Mouse (Mus musculus) cerebellum, adult 11 months (tissue): ENCODE results near the gene Trim80.

Source experiments
- DNase-seq: peaks from one replicate; pipeline ENCODE4 v3.0.0; 2022

Trim80 gene

GRCm38 (mm10) chr11:115439906-115440595 is at the start of gene Trim80:
Gene Trim80, plus strand, starts transcription at chr11:115440545.
- no peak for DNase-seq

- no peak for DNase-seq
Measured at GRCm38 (mm10) chr11:115391358-115391757, 49.0 kb upstream of the Trim80 start.

DNA sequence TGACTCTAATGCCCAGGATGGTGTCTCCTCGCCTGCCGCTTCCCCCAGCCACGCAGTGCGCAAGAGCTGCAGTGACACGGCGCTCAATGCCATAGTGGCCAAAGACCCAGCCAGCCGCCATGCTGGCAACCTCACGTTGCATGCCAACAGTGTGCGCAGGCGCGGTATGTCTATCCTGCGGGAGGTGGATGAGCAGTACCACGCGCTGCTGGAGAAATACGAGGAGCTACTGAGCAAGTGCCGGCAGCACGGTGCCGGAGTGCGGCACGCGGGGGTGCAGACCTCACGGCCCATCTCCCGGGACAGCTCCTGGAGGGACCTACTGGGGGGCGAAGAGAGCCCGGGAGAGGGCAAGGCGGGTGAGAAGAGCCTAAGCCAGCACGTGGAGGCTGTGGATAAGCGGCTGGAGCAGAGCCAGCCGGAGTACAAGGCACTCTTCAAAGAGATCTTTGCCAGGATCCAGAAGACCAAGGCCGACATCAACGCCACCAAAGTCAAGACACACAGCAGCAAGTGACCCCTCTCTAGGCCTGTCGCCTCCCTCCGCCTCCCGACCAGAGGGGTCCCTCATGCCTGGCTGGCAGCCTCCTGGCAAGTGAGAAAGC is 46.5 kb upstream of the Trim80 start:
- DNase-seq: peak; percentile 77

- DNase-seq: no peak
Measured at GRCm38 (mm10) chr11:115398085-115398484, 42.3 kb upstream of the Trim80 start.

DNA sequence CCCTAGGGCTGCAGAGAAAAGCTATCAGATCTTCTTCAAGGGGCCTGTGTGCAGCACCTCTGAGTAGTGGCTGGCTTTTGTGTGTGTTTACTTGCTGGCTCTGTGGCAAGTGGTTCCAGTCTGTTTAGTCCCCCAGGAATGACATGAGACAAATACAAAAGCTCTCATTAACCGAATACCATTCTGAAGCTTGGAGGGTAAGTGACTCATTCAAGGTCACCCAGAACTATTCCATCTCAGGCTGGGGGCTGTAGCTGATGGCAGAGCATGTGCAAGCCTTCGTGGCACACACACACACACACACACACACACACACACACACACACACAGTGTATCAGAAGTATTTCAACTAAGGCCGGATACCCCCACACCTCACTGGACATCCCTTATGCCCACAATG is 40.2 kb upstream of the Trim80 start:
- no peak for DNase-seq

DNA sequence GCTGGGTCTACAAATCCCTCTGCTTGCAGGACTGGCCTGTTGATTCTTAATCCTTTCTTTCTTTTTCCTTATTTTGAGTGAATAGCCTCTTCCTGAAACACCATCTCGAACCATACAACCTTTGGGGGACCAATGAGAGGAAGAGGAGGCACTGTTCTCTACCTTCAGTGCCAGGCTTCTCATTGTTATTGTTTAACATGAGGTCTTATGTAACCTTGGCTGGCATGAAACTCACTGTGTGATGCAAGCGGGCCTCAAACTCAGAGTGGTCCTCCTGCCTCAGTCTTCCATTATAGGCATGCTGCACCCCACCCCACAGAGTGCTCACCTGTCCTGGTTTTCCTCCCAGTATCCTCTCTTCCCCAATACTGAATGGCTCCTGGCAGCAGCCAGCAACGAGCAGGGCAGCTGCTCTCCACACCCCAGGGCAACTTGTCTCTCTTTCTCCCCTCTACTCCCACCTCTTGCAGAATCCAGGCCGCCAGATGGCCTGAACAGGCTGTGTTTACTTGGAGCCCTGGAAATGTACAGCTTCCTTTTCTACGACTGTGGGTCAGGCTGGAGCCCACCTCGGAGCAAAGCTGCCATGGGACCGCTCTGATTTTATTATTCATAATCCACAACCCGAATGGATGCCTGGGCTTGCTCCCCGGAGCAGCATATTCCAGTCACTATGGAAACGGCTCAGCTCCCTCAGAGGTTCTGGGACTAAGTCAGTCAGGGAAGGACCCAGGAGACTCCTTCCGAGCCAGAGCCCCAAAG is 39.5 kb upstream of the Trim80 start:
- peak; percentile 73 for DNase-seq

- peak; percentile 85 for DNase-seq
Measured at GRCm38 (mm10) chr11:115403338-115404124, 36.8 kb upstream of the Trim80 start, which contains the start of gene Mrpl58. Gene Mrpl58, plus strand, starts transcription at chr11:115403752.

DNA sequence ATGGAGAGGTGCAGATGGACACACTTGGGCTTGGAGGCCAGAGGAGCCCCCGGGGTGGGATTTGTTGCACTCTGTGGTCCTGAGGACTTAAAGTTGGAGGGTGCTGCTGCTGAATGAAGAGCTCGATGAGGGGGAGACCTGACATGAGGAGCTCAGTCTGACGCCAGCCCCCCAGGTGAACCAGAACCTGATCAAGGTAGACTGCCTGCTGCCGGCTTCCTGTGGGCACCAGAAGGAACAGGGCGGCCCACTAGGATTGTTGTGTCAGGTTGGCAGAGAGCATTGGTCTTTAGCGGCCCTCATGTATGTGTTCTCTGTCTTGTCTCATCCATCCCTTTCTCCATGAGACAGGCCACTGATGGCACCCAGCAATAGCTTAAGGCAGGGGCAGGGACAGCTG is 34.6 kb upstream of the Trim80 start:
- DNase-seq: no peak

DNA sequence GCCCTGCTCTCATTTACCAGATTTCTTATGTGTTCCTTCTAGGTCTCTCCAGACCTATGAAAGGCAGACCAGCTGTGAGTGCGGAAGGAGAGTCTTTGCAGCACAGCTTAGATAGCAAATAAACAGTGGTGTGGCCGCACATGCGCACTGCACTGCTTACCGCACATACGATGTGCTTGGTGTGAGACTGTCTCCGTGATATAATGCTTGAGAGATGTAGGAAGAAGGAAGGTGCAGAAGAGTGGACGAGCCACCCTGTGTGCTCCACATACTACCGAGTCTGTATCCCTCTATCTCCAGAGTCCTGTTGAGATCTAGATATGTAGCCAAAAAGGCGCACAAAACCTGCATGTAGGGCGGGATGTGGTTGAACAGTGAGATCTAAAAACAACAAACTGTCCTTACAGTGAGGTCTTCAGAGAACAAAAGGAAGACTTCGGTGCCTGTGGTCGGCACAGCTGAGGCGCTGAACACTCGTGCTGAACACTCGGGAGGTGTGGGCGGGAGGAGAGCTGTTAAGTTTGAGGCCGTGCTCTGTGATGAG is 33.4 kb upstream of the Trim80 start:
- DNase-seq: no peak

DNA sequence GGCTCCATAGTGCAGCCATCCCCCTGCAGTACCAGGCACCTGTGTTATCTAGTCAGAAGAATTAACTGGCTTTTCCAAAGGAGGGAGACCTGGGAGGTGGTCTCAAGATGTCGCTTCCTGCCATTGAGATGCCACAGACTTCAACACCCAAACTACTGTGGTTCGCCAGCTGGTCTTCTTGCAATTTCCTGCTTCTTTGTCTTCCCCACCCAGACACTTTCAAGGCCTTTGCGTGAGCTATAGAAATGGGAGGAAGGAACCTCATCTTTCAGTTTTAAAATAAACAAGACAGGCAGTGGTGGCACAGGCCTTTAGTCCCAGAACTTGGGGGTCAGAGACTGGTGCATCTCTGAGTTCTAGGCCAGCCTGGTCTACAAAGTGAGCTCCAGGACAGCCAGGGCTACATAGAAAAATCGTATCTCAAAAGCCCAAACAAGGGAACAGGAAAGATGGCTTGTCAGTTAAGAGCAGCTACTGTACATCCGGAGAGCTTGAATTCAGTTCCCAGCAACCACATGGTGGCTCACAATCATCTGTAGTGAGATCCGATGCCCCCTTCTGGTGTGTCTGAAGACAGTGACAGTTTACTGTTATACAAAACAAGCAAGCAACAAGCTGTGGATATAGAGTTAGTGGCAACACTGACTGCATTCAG is 32.0 kb upstream of the Trim80 start:
- no peak for DNase-seq

GRCm38 (mm10) chr11:115409556-115409955 is 30.8 kb upstream of the Trim80 start:
- DNase-seq: no peak

- DNase-seq: peak; percentile 94
Measured at GRCm38 (mm10) chr11:115419531-115420237, 20.7 kb upstream of the Trim80 start, which contains the start of the genes Atp5h and Kctd2. Gene Atp5h, minus strand, starts transcription at chr11:115419962. Gene Kctd2, plus strand, starts transcription at chr11:115420128.

DNA sequence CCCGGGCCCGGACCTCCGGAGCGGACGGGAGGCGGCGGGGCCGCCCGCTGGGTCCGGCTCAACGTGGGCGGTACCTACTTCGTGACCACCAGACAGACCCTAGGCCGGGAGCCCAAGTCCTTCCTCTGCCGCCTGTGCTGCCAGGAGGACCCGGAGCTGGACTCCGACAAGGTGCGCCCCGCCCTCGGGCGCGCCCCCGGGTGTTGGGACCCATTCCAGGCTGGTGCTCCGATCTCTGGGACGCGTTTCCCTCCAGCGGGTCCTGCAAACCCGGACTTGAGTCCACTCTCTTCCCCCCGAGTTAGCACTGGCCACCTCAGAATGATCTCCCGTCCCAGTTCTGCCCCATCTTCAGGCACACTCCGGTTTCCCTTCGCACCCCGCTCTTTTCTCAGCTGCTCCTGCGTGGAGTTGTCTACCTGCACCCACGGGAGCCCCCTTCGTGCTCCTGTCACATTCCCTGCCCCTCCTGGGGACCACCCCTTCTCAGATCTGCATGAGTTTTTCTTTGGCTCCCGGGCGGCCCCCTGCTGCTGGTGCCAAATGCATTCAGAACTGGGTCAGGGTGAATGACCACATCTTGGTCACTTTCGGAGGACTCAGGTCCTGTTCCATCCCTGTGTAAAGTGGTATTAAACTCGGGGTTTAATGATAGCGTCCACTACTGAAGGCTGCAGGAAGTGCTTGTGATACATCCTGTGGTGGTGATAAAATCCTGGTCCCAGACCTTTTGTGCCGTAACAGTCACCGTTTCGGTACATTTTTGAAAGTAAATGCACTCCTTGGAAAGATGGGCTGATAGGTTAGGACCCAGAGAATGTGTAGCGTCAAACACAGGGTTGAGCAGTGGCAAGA is 19.8 kb upstream of the Trim80 start:
- peak; percentile 75 for DNase-seq

GRCm38 (mm10) chr11:115421328-115421727 is 19.0 kb upstream of the Trim80 start:
- no peak for DNase-seq

DNA sequence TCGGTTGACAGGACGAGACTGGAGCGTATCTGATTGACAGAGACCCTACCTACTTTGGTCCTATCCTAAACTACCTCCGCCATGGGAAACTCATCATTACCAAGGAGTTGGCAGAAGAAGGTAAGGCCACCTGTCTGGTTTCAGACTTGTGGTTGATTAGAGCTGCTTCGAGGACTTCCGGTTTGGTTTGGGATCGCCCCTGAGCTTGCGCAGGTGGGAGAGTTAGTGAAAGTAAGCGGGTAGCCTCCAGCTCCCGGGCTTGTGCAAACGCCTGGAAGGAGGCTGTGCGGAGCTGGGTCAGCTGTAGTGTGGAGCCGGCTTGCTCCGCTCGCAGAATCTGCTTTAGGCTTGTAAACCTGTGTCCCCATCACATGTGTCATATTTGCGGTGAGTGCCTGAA is 18.4 kb upstream of the Trim80 start:
- no peak for DNase-seq

DNA sequence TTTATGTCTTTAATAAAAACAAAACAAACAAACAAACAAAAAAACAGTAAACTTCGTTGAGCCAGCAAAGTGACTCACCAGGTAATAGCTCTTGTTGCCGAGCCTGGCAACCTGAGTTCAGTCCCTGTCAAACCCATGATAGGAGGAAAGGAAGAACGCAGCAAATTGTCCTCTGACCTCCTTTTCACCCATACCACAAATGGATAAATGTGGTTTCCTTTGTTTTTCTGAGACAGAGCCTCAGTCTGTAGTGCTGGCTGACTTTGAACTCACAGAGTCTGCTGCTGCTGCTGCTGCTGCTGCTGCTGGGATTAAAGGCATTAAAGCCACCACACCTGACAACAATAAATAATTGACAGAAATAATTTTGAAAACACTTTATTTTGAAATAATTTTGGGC is 17.3 kb upstream of the Trim80 start:
- no peak for DNase-seq

DNA sequence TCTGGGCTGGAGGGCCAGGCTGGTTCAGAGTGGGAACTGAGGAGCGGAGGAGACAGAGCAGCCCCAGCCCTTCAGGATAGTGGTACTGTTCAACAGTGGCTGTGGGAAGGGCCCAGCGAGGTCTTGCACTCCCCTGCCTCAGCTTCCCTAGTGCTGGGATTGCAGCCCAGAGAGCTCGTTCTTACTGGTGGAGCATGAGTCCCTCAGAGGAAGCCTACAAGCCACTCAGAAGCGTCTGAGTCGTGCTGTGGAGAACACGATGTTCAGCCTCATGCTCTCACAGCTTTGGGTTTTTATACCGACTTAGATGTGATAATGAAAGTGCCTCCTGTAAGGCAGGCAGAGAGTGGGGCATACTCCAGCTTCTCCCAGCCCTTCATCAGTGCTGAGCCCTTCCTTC is 15.7 kb upstream of the Trim80 start:
- DNase-seq: peak; percentile 7

- no peak for DNase-seq
Measured at GRCm38 (mm10) chr11:115425671-115426070, 14.7 kb upstream of the Trim80 start.

- DNase-seq: peak; percentile 73
Measured at GRCm38 (mm10) chr11:115427482-115428331, 12.6 kb upstream of the Trim80 start.
